Mouse (Mus musculus) kidney, postnatal 0 days (tissue): Measurements from ENCODE around the gene Sostdc1. TPM values are rescaled to one million over a fixed set of nuclear protein-coding genes. Genes with fewer than 3 reads are reported as not detected.

Source experiments
- ATAC-seq: fragments of 200-750 bp; cut with Nextera tagmentation; replicated peaks from 2 replicates; pipeline ENCODE4 v1.8.0; 2017; ENCODE audit warnings: low read depth, moderate number of reproducible peaks, moderate TSS enrichment, moderate library complexity; ENCODE audit not compliant: low FRiP score
- DNase-seq: peaks from one replicate; pipeline ENCODE4 v3.0.0-alpha.2; 2016; ENCODE audit warnings: low spot score
- H3K27ac ChIP-seq: fragments of 300-500 bp; sonication (generic); 2 replicates; pipeline ENCODE4 v1.5.1; 2014; ENCODE audit warnings: mild to moderate bottlenecking
- H3K27me3 ChIP-seq: fragments of 300-500 bp; sonication (generic); 2 replicates; pipeline ENCODE4 v1.6.1; 2014; ENCODE audit warnings: low read length, mixed read lengths; ENCODE audit not compliant: insufficient read depth
- H3K36me3 ChIP-seq: fragments of 300-500 bp; sonication (generic); 2 replicates; pipeline ENCODE4 v1.6.1; 2014; ENCODE audit warnings: low read length, mixed read lengths; ENCODE audit not compliant: insufficient read depth
- H3K4me1 ChIP-seq: fragments of 300-500 bp; sonication (generic); replicated peaks from 2 replicates; pipeline ENCODE4 v1.6.1; 2014; ENCODE audit warnings: antibody characterized with exemption, low read length, mixed read lengths; ENCODE audit not compliant: insufficient read depth
- H3K4me2 ChIP-seq: fragments of 300-500 bp; sonication (generic); 2 replicates; pipeline ENCODE4 v1.6.1; 2014; ENCODE audit warnings: mild to moderate bottlenecking, low read length, moderate library complexity, mixed read lengths
- H3K4me3 ChIP-seq: fragments of 300-500 bp; sonication (generic); replicated peaks from 2 replicates; pipeline ENCODE4 v1.5.1; 2014; ENCODE audit warnings: low read depth, low read length
- H3K9ac ChIP-seq: fragments of 300-500 bp; sonication (generic); 2 replicates; pipeline ENCODE4 v1.6.1; 2014; ENCODE audit warnings: low read depth, low read length
- H3K9me3 ChIP-seq: fragments of 300-500 bp; sonication (generic); replicated peaks from 2 replicates; pipeline ENCODE4 v1.6.1; 2016; ENCODE audit warnings: low read length, inconsistent platforms, mixed read lengths
- CTCF ChIP-seq: IDR thresholded peaks from 2 replicates; pipeline ENCODE4 v1.5.1; 2016; ENCODE audit warnings: antibody characterized with exemption, low read depth, mild to moderate bottlenecking, moderate library complexity
- WGBS: fragments of 180-500 bp; shearing (Covaris S2); extraction: QIAGEN DNeasy Blood & Tissue Kit; methylation state at CpG from one replicate; pipeline ENCODE4 v1.1.7; 2014; 5-methylcytosine and 5-hydroxymethylcytosine counted together
- polyA plus RNA-seq: library from polyadenylated mRNA; unstranded; fragments of >200 nt; fragmentation: Nextera tagmentation; extraction: Ambion mirVana; gene quantifications from 2 replicates; pipeline ENCODE4 v1.2.1, GENCODE M21; 2015

Gene Sostdc1
- polyA plus RNA-seq, 1 experiment from 2014 or later = 377 TPM

DNA sequence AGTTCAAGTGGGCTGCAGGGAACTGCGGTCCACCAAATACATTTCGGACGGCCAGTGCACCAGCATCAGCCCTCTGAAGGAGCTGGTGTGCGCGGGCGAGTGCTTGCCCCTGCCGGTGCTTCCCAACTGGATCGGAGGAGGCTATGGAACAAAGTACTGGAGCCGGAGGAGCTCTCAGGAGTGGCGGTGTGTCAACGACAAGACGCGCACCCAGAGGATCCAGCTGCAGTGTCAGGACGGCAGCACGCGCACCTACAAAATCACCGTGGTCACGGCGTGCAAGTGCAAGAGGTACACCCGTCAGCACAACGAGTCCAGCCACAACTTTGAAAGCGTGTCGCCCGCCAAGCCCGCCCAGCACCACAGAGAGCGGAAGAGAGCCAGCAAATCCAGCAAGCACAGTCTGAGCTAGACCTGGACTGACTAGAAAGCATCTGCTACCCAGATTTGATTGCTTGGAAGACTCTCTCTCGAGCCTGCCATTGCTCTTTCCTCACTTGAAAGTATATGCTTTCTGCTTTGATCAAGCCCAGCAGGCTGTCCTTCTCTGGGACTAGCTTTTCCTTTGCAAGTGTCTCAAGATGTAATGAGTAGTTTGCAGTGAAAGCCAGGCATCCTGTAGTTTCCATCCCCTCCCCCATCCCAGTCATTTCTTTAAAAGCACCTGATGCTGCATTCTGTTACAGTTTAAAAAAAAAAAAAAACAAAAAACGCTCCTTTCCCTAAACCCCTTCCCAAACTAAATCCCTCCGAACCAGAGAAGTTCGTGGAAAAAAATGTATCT is 3.3 kb downstream of the Sostdc1 start:
- no peaks in the 10 kb centered on the region for H3K27me3 ChIP-seq
- ATAC-seq (peak; percentile 82; the same call in 1 of the 2 replicates), DNase-seq (peak; percentile 57)
- H3K9me3 ChIP-seq = no peaks in the 10 kb centered on the region
- no peaks in the 10 kb centered on the region for H3K4me1 ChIP-seq
- H3K36me3 ChIP-seq = no peaks in the 10 kb centered on the region
- H3K4me2 ChIP-seq = peak overlapping the region; percentile 77
- peak; percentile 18; the same call in 1 of the 2 replicates for TF ChIP-seq CTCF
- H3K4me3 ChIP-seq = peak overlapping the region; percentile 40
- H3K27ac ChIP-seq = peak overlapping the region; percentile 37; the same call in 1 of the 2 replicates
- H3K9ac ChIP-seq = peak overlapping the region; percentile 58
- 2% methylated on average over 30 of the region's 30 CpGs for WGBS

DNA sequence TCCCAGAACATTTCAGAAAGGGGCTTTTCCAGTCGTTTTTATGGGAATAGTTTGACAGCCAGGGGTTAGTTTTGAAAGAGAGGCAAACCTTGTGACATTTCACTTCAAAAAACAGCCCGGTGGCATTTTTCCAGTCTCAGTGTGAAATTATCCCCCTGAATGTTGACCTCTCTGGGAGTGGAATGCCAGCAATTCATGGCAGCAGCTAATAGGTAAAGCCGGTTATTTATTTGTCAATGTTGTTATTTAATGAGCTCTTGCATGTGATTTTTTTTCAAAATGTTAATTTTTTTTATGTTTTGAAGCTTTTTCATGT is 3.8 kb downstream of the Sostdc1 start:
- Histone ChIP-seq H3K9ac (no peak overlapping the region), H3K4me2 (peak overlapping the region; percentile 77), H3K27ac (peak overlapping the region; percentile 37; the same call in 1 of the 2 replicates), H3K4me3 (peak overlapping the region; percentile 40), H3K27me3 (no peaks in the 10 kb centered on the region), H3K9me3 (no peaks in the 10 kb centered on the region), H3K36me3 (no peaks in the 10 kb centered on the region), H3K4me1 (no peaks in the 10 kb centered on the region)
- WGBS = 16% methylated on average over 3 of the region's 3 CpGs
- DNase-seq (peak; percentile 27), ATAC-seq (no peak)
- TF ChIP-seq CTCF = no peak

DNA sequence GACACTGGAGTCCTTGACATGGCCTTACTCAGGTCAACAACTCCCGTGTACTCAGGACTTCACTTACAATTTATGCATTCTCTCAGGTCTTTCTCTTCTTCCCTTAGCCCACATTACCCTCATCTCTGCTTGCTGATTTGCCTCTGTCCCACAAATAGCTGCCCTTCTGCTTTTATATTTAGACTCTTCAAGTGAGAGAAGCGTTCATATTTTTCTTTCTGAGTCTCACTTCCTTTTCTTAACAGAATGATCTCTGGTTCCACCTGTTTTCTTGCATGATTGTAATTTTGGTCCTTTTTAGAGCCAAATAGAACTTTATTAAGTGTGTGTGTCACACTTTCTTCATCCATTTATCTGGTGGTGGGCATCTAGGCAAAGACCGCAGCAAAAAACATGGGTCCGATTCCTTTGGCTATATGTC is 12.2 kb downstream of the Sostdc1 start:
- no peaks in the 10 kb centered on the region for H3K27me3 ChIP-seq
- no peak overlapping the region for H3K27ac ChIP-seq
- ATAC-seq (no peak), DNase-seq (no peak)
- no peak overlapping the region for H3K4me3 ChIP-seq
- H3K9ac ChIP-seq = no peak overlapping the region
- no peaks in the 10 kb centered on the region for H3K36me3 ChIP-seq
- 80% methylated on average over 4 of the region's 4 CpGs for WGBS
- no peak overlapping the region for H3K4me2 ChIP-seq
- no peak for TF ChIP-seq CTCF
- no peaks in the 10 kb centered on the region for H3K4me1 ChIP-seq
- H3K9me3 ChIP-seq = no peaks in the 10 kb centered on the region

DNA sequence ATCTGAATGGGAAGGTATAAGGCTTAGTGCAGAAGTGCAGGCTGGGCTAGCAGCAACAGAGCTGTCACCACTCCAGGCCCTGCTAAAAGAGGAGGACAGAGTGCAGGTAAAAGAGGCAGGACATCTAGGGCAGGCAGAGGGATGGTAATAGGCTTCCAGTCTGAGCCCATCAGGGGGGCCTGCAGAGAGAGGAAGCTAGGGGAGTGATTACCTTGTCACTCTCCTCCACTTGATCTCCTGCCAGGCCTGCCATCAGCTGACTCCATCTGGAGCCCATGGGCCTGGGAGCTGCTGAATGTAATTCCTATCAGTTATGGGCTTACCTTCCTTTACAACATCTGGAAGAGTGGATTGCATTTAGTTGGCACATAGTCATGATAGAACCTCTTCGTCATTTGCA is 18.7 kb downstream of the Sostdc1 start:
- H3K4me2 ChIP-seq = no peak overlapping the region

DNA sequence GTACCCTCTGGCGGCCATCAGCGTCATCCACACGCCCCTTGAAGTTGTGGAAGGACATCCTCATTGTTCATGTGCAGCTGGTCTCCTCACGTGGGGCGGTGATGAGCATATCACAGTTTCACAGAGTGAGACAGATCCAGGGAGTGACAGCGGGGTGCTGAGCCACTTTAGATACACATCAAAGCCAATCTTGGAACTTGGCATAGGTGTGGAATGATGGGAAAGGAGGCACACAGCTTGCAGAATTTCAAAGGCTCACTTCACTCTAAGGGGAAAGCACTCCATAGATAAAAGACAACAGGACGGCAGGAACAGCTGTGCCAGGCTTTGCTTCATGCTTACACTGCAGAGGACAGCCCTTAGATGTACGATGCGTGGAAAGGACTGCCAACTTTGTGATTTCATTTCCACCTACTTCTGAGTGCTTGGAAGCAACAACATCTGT is 19.9 kb downstream of the Sostdc1 start:
- Histone ChIP-seq H3K4me2 (no peak overlapping the region), H3K9ac (no peak overlapping the region), H3K27ac (no peak overlapping the region), H3K36me3 (no peaks in the 10 kb centered on the region), H3K27me3 (no peaks in the 10 kb centered on the region), H3K9me3 (no peaks in the 10 kb centered on the region), H3K4me1 (no peaks in the 10 kb centered on the region), H3K4me3 (no peak overlapping the region)
- WGBS = 71% methylated on average over 9 of the region's 9 CpGs
- DNase-seq = no peak
- TF ChIP-seq CTCF = no peak
- no peak for ATAC-seq

More for the DNA sequence above, 18.7 kb downstream of the Sostdc1 start:
- no peaks in the 10 kb centered on the region for H3K9me3 ChIP-seq
- no peaks in the 10 kb centered on the region for H3K27me3 ChIP-seq
- TF ChIP-seq CTCF = no peak
- no peaks in the 10 kb centered on the region for H3K4me1 ChIP-seq
- H3K9ac ChIP-seq = no peak overlapping the region
- WGBS = 89% methylated on average over 1 of the region's 1 CpGs
- no peaks in the 10 kb centered on the region for H3K36me3 ChIP-seq
- no peak overlapping the region for H3K27ac ChIP-seq
- ATAC-seq (no peak), DNase-seq (no peak)
- no peak overlapping the region for H3K4me3 ChIP-seq

DNA sequence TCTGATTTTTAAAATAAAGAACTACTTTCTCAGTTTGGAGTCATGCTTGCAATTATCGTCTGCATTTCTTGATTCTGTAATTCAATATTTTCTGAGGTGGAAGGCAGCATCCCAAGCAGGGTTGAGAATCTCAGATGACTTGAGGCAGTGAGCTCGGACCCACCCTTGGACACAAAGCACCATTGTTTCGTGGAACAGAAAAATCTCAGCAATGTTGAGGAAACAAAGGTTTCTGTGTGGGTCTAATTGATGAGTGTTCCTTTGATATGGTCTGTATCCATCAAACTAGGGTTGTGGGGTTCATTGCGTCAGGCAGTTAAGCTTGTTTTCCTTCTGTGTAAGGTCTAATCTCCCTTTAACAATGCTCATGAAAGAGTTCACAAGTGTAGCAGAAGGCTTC is 30.2 kb downstream of the Sostdc1 start:
- H3K4me2 ChIP-seq = no peak overlapping the region
- H3K4me1 ChIP-seq = no peaks in the 10 kb centered on the region
- no peak overlapping the region for H3K27ac ChIP-seq
- no peaks in the 10 kb centered on the region for H3K27me3 ChIP-seq
- no peak for TF ChIP-seq CTCF
- DNase-seq = no peak
- no peaks in the 10 kb centered on the region for H3K36me3 ChIP-seq
- no peaks in the 10 kb centered on the region for H3K9me3 ChIP-seq
- WGBS = 66% methylated on average over 4 of the region's 4 CpGs
- H3K4me3 ChIP-seq = no peak overlapping the region
- no peak overlapping the region for H3K9ac ChIP-seq
- ATAC-seq = no peak
